In the genomic region with DNA sequence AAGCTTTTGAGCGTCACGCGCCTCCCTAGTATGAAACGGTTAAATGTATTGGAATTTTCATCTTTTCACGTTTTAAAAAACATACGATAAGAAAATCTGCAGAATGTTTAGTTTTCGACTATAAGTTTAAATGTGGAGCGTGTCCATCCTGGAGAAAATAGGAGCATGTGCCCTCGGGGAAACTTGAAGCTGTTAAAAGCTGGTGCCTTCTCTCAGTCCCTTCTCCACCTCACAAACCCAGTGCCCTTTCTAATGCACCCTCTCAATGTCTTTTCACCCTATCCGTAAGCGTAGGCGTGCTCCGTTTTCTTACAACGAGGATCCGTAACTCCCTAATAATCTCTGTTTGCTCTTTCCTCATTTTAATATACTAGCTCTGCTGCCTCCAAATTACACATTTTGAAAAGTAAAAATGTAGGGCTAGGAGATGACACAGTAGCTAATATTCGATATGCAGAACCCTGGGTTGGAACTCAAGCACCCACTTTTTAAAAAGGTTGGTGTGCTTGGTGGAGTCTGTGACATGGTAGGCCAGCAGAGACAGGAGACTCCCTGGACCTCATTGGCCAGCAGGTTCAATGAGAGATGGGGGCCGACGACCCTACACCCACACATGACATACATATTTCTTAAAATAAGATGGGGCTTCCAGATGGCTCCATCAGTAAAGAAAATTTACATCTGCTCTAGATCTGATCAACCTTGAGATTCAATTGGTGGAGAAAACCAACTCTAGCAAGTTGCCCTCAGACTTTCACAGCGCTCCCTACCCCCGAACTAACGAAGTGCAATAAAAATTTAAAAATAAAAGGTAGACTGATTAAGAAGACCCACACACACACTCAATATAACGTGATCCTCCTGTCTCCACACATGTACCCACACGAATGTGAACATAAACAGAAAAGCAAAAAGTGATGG, we compare ENCODE assay signal across 8 mouse cellular contexts. TPM values are rescaled to one million over a fixed set of nuclear protein-coding genes. Genes with fewer than 3 reads are reported as not detected.
DNase-seq lines count a peak whose midpoint lies in the region; ATAC-seq and TF ChIP-seq lines count a peak whose summit lies in the region.

No protein-coding gene starts in this region.

- 23% methylated on average over 23 of the region's 23 CpGs for WGBS in kidney, postnatal 0 days
- WGBS in forebrain, embryonic 13.5 days = 27% methylated on average over 23 of the region's 23 CpGs
- WGBS in liver, embryonic 12.5 days (ENCODE audit: insufficient replicate concordance) = 16% methylated on average over 23 of the region's 23 CpGs
- WGBS in stomach, embryonic 16.5 days = 20% methylated on average over 23 of the region's 23 CpGs

- peak overlapping the region; percentile 86 for H3K27ac ChIP-seq in kidney, postnatal 0 days
- peak overlapping the region; percentile 81; the same call in 1 of the 2 replicates for H3K27ac ChIP-seq in forebrain, embryonic 13.5 days
- H3K27ac ChIP-seq in liver, embryonic 12.5 days = peak overlapping the region; percentile 86
- peak overlapping the region; percentile 54; the same call in 1 of the 2 replicates for H3K27ac ChIP-seq in stomach, embryonic 16.5 days (ENCODE audit: low read length)

- no peak for ATAC-seq in kidney, postnatal 0 days (replicated peaks; ENCODE audit: low FRiP score, low read depth)
- 0 out of 2 replicates have a peak, but pooled peaks have one; percentile 0 for ATAC-seq in forebrain, embryonic 13.5 days
- no peak for ATAC-seq in liver, embryonic 12.5 days
- no peak for ATAC-seq in stomach, embryonic 16.5 days (ENCODE audit: insufficient read depth, low FRiP score)

- no peaks in the 10 kb centered on the region for H3K9me3 ChIP-seq in kidney, postnatal 0 days (replicated peaks; ENCODE audit: low read length)
- H3K9me3 ChIP-seq in forebrain, embryonic 13.5 days (replicated peaks) = no peaks in the 10 kb centered on the region
- H3K9me3 ChIP-seq in liver, embryonic 12.5 days (replicated peaks) = no peaks in the 10 kb centered on the region
- no peaks in the 10 kb centered on the region for H3K9me3 ChIP-seq in stomach, embryonic 16.5 days (replicated peaks; ENCODE audit: control insufficient read depth, low read length)

- H3K27me3 ChIP-seq in kidney, postnatal 0 days (ENCODE audit: insufficient read depth, low read length) = no peaks in the 10 kb centered on the region
- H3K27me3 ChIP-seq in forebrain, embryonic 13.5 days = no peaks in the 10 kb centered on the region
- no peaks in the 10 kb centered on the region for H3K27me3 ChIP-seq in liver, embryonic 12.5 days (replicated peaks)
- no peaks in the 10 kb centered on the region for H3K27me3 ChIP-seq in stomach, embryonic 16.5 days (ENCODE audit: control insufficient read depth, insufficient read depth, low read length)

- peak overlapping the region; percentile 86 for H3K4me3 ChIP-seq in kidney, postnatal 0 days (replicated peaks; ENCODE audit: low read depth, low read length)
- H3K4me3 ChIP-seq in forebrain, embryonic 13.5 days = peak overlapping the region; percentile 70
- H3K4me3 ChIP-seq in liver, embryonic 12.5 days = peak overlapping the region; percentile 88
- H3K4me3 ChIP-seq in stomach, embryonic 16.5 days (replicated peaks; ENCODE audit: low read length) = peak overlapping the region; percentile 87

- peaks cover 9% of the 10 kb centered on the region; the same call in 1 of the 2 replicates for H3K4me1 ChIP-seq in kidney, postnatal 0 days (replicated peaks; ENCODE audit: insufficient read depth, low read length)
- peaks cover 16% of the 10 kb centered on the region for H3K4me1 ChIP-seq in forebrain, embryonic 13.5 days
- peaks cover 28% of the 10 kb centered on the region for H3K4me1 ChIP-seq in liver, embryonic 12.5 days
- H3K4me1 ChIP-seq in stomach, embryonic 16.5 days (ENCODE audit: control insufficient read depth, insufficient read depth, low read length) = peaks cover 5% of the 10 kb centered on the region

- peak overlapping the region; percentile 85 for H3K9ac ChIP-seq in kidney, postnatal 0 days (ENCODE audit: low read depth, low read length)
- H3K9ac ChIP-seq in forebrain, embryonic 13.5 days = peak overlapping the region; percentile 84
- H3K9ac ChIP-seq in liver, embryonic 12.5 days = peak overlapping the region; percentile 91
- H3K9ac ChIP-seq in stomach, embryonic 16.5 days (ENCODE audit: low read length) = peak overlapping the region; percentile 97

- DNase-seq in kidney, postnatal 0 days (ENCODE audit: low spot score) = peak; percentile 15
- DNase-seq in kidney, postnatal 14 days = no peak
- peak; percentile 15 for DNase-seq in MN1 (ENCODE audit: low spot score)
- DNase-seq in layer of hippocampus, postnatal 25 days (ENCODE audit: extremely low spot score in 1 of 2, low spot score in 1 of 2) = no peak
- no peak for DNase-seq in layer of hippocampus, adult 9-10 months (ENCODE audit: low spot score)

- no peak for TF ChIP-seq CTCF in kidney, postnatal 0 days (IDR thresholded peaks at IDR 0.05; ENCODE audit: low read depth)

- H3K4me2 ChIP-seq in kidney, postnatal 0 days (ENCODE audit: low read length) = peak overlapping the region; percentile 70
- H3K4me2 ChIP-seq in forebrain, embryonic 13.5 days = peak overlapping the region; percentile 63
- H3K4me2 ChIP-seq in liver, embryonic 12.5 days = peak overlapping the region; percentile 83
- H3K4me2 ChIP-seq in stomach, embryonic 16.5 days (ENCODE audit: low read depth, low read length) = peak overlapping the region; percentile 60

- peaks cover 3% of the 10 kb centered on the region; the same call in 1 of the 2 replicates for H3K36me3 ChIP-seq in kidney, postnatal 0 days (ENCODE audit: insufficient read depth, low read length)
- peaks cover 28% of the 10 kb centered on the region for H3K36me3 ChIP-seq in forebrain, embryonic 13.5 days (ENCODE audit: poor library complexity, severe bottlenecking)
- peaks cover 31% of the 10 kb centered on the region for H3K36me3 ChIP-seq in liver, embryonic 12.5 days
- peaks cover 17% of the 10 kb centered on the region for H3K36me3 ChIP-seq in stomach, embryonic 16.5 days (ENCODE audit: control insufficient read depth, insufficient read depth, low read length)

RNA-seq across cellular contexts. Expression of a gene that starts 0.9 kb away (rescaled TPM):
- 1,209 and 1,412 TPM in 2 replicates for polyA plus RNA-seq in kidney, postnatal 0 days (2015; fragmentation: Nextera tagmentation; extraction: Ambion mirVana)
- polyA plus RNA-seq in forebrain, embryonic 13.5 days (2015; fragmentation: Nextera tagmentation; extraction: Ambion mirVana) = 829 and 870 TPM in 2 replicates
- 1,007 and 1,054 TPM in 2 replicates for polyA plus RNA-seq in liver, embryonic 12.5 days (2016; fragmentation: Nextera tagmentation; extraction: Ambion mirVana)
- 776 and 999 TPM in 2 replicates for polyA plus RNA-seq in stomach, embryonic 16.5 days (2015; fragmentation: Nextera tagmentation; extraction: Ambion mirVana)
- total RNA-seq in layer of hippocampus, postnatal 25 days (2021) = 100 to 1,000 TPM; 414 to 516 TPM

RNA-seq across cellular contexts. Expression of a gene that starts 1.0 kb away (rescaled TPM):
- polyA plus RNA-seq in kidney, postnatal 0 days (2015; fragmentation: Nextera tagmentation; extraction: Ambion mirVana) = 0.07 TPM in 1 of 2 replicates, not detected in the other
- polyA plus RNA-seq in forebrain, embryonic 13.5 days (2015; fragmentation: Nextera tagmentation; extraction: Ambion mirVana) = 0.20 and 0.50 TPM in 2 replicates
- polyA plus RNA-seq in liver, embryonic 12.5 days (2016; fragmentation: Nextera tagmentation; extraction: Ambion mirVana) = 0.21 and 0.23 TPM in 2 replicates
- polyA plus RNA-seq in stomach, embryonic 16.5 days (2015; fragmentation: Nextera tagmentation; extraction: Ambion mirVana) = 0.14 and 0.28 TPM in 2 replicates
- under 1 TPM in 1 of 2 experiments, not detected in 1; 0.19 TPM for total RNA-seq in layer of hippocampus, postnatal 25 days (2021)

RNA-seq across cellular contexts. Expression of a gene that starts 22.6 kb away (rescaled TPM):
- 28.5 and 30.4 TPM in 2 replicates for polyA plus RNA-seq in kidney, postnatal 0 days (2015; fragmentation: Nextera tagmentation; extraction: Ambion mirVana)
- 63.7 and 63.9 TPM in 2 replicates for polyA plus RNA-seq in forebrain, embryonic 13.5 days (2015; fragmentation: Nextera tagmentation; extraction: Ambion mirVana)
- polyA plus RNA-seq in liver, embryonic 12.5 days (2016; fragmentation: Nextera tagmentation; extraction: Ambion mirVana) = 36.2 and 37.0 TPM in 2 replicates
- 35.7 and 41.5 TPM in 2 replicates for polyA plus RNA-seq in stomach, embryonic 16.5 days (2015; fragmentation: Nextera tagmentation; extraction: Ambion mirVana)
- total RNA-seq in layer of hippocampus, postnatal 25 days (2021) = 10 to 100 TPM; 34.0 to 34.5 TPM

RNA-seq across cellular contexts. Expression of a gene that starts 33.9 kb away (rescaled TPM):
- polyA plus RNA-seq in kidney, postnatal 0 days (2015; fragmentation: Nextera tagmentation; extraction: Ambion mirVana) = 28.8 and 29.6 TPM in 2 replicates
- 13.9 and 15.4 TPM in 2 replicates for polyA plus RNA-seq in forebrain, embryonic 13.5 days (2015; fragmentation: Nextera tagmentation; extraction: Ambion mirVana)
- polyA plus RNA-seq in liver, embryonic 12.5 days (2016; fragmentation: Nextera tagmentation; extraction: Ambion mirVana) = 31.4 and 32.1 TPM in 2 replicates
- polyA plus RNA-seq in stomach, embryonic 16.5 days (2015; fragmentation: Nextera tagmentation; extraction: Ambion mirVana) = 27.6 and 32.2 TPM in 2 replicates
- 1 to 10 TPM; 3.8 to 6.1 TPM for total RNA-seq in layer of hippocampus, postnatal 25 days (2021)

Comparison
In these comparisons a context has a peak if more than half of its experiments do, and no peak if none do; other contexts are left out.
1. DNase-seq: peak in kidney, postnatal 0 days (single experiment) and MN1 (single experiment); none in kidney, postnatal 14 days (single experiment), layer of hippocampus, postnatal 25 days (0 of 2) and layer of hippocampus, adult 9-10 months (single experiment).
2. Peak in every context shown above with its lines, with median percentiles within 50 percentile points of each other: H3K27ac ChIP-seq, H3K4me2 ChIP-seq, H3K4me3 ChIP-seq and H3K9ac ChIP-seq.